In the genomic region with DNA sequence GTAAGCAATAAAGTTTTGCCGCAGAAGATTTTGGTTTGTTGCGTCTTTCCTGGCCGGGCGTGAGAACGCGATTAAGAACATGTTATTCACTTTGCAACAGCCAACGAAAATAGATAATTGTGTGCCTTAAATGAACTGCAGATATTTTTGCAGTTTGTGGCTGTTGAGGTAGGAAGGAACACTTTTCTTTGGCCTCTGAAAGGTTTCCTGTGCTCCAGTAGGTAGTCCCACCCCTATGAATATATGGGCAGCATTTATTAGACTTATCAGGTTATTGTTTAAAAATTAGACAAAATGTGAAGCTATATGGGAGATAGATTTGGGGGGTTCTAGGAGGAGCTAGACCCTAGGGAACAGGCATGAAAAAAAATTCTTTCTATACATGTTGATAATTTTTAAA, we compare ENCODE assay signal across 9 mouse cellular contexts.
A peak's percentile ranks its signal among the peaks of the same experiment; 100 is the strongest.
DNase-seq lines count a peak whose midpoint lies in the region; ATAC-seq and TF ChIP-seq lines count a peak whose summit lies in the region.
"Had no signal": no experiment of that assay in that cellular context is flagged by ENCODE, and none has a peak within 500 bp of the region (broad histone marks: within the 10 kb centered on the region; RNA-seq: fewer than 3 reads in every experiment).

No protein-coding gene starts in this region.

- no peak for TF ChIP-seq POLR2A in liver, adult 2 months (IDR thresholded peaks at IDR 0.05; ENCODE audit: extremely low read depth, insufficient read depth, low read length)

- H3K9me3 ChIP-seq in embryonic facial prominence, embryonic 13.5 days = no peaks in the 10 kb centered on the region
- no peaks in the 10 kb centered on the region for H3K9me3 ChIP-seq in intestine, postnatal 0 days (ENCODE audit: control insufficient read depth)
- H3K9me3 ChIP-seq in neural tube, embryonic 12.5 days = no peaks in the 10 kb centered on the region

- H3K4me3 ChIP-seq in liver, adult 2 months (ENCODE audit: insufficient read depth, low read depth, low read length) = peak overlapping the region; percentile 47; the same call in 1 of the 2 replicates
- H3K4me3 ChIP-seq in embryonic facial prominence, embryonic 13.5 days = peak overlapping the region; percentile 40
- H3K4me3 ChIP-seq in intestine, postnatal 0 days (ENCODE audit: low read depth, low read length) = peak overlapping the region; percentile 18; the same call in 1 of the 2 replicates
- H3K4me3 ChIP-seq in neural tube, embryonic 12.5 days = peak overlapping the region; percentile 24
- H3K4me3 ChIP-seq: myocyte had no signal

- no peaks in the 10 kb centered on the region for H3K27me3 ChIP-seq in liver, adult 2 months (ENCODE audit: control insufficient read depth, insufficient read depth, low read length)
- no peaks in the 10 kb centered on the region for H3K27me3 ChIP-seq in embryonic facial prominence, embryonic 13.5 days
- H3K27me3 ChIP-seq in intestine, postnatal 0 days (replicated peaks; ENCODE audit: control insufficient read depth, insufficient read depth, low read length) = no peaks in the 10 kb centered on the region
- H3K27me3 ChIP-seq in neural tube, embryonic 12.5 days (replicated peaks) = no peaks in the 10 kb centered on the region

- TF ChIP-seq CTCF in liver, adult 2 months (IDR thresholded peaks at IDR 0.05; ENCODE audit: low read depth, low read length) = no peak
- TF ChIP-seq CTCF in intestine, postnatal 0 days (IDR thresholded peaks at IDR 0.05; ENCODE audit: low read depth) = no peak

- no peak for DNase-seq in liver, adult 2 months (ENCODE audit: extremely low read depth, low read depth, low spot score)
- no peak for DNase-seq in liver
- no peak for DNase-seq in urinary bladder, postnatal 36 days (ENCODE audit: low spot score in 2 of 2)
- DNase-seq in urinary bladder, postnatal 14 days (ENCODE audit: low spot score) = no peak
- no peak for DNase-seq in adrenal gland, postnatal 36 days

- no peaks in the 10 kb centered on the region for H3K79me2 ChIP-seq in liver, adult 2 months (ENCODE audit: control insufficient read depth, insufficient read depth, low read length)

- H3K4me1 ChIP-seq in liver, adult 2 months (ENCODE audit: control insufficient read depth, insufficient read depth, low read length) = no peaks in the 10 kb centered on the region
- no peaks in the 10 kb centered on the region for H3K4me1 ChIP-seq in embryonic facial prominence, embryonic 13.5 days
- no peaks in the 10 kb centered on the region for H3K4me1 ChIP-seq in intestine, postnatal 0 days (replicated peaks; ENCODE audit: control insufficient read depth, insufficient read depth, low read length)
- no peaks in the 10 kb centered on the region for H3K4me1 ChIP-seq in neural tube, embryonic 12.5 days

- no peak for ATAC-seq in embryonic facial prominence, embryonic 13.5 days (ENCODE audit: insufficient number of reproducible peaks, insufficient read depth, low FRiP score, low TSS enrichment, low read depth)
- no peak for ATAC-seq in intestine, postnatal 0 days
- peak; percentile 39; the same call in 1 of the 2 replicates for ATAC-seq in neural tube, embryonic 12.5 days (ENCODE audit: low FRiP score, low read depth)

- H3K4me2 ChIP-seq in embryonic facial prominence, embryonic 13.5 days = peak overlapping the region; percentile 54
- peak overlapping the region; percentile 51 for H3K4me2 ChIP-seq in intestine, postnatal 0 days (replicated peaks; ENCODE audit: low read depth)
- H3K4me2 ChIP-seq in neural tube, embryonic 12.5 days (replicated peaks) = peak overlapping the region; percentile 48

- WGBS in liver, adult 2 months = 34% methylated on average over 7 of the region's 7 CpGs
- 34% methylated on average over 7 of the region's 7 CpGs for WGBS in embryonic facial prominence, embryonic 13.5 days
- WGBS in intestine, postnatal 0 days = 16% methylated on average over 7 of the region's 7 CpGs
- 25% methylated on average over 7 of the region's 7 CpGs for WGBS in neural tube, embryonic 12.5 days

- no peaks in the 10 kb centered on the region for H3K36me3 ChIP-seq in liver, adult 2 months (ENCODE audit: control insufficient read depth, insufficient read depth, low read length)
- H3K36me3 ChIP-seq in embryonic facial prominence, embryonic 13.5 days = no peaks in the 10 kb centered on the region
- H3K36me3 ChIP-seq in intestine, postnatal 0 days (ENCODE audit: control insufficient read depth, insufficient read depth) = no peaks in the 10 kb centered on the region
- H3K36me3 ChIP-seq in neural tube, embryonic 12.5 days = no peaks in the 10 kb centered on the region

- no peak overlapping the region for H3K27ac ChIP-seq in liver, adult 2 months (replicated peaks; ENCODE audit: insufficient read depth, low read depth, low read length)
- no peak overlapping the region for H3K27ac ChIP-seq in embryonic facial prominence, embryonic 13.5 days
- no peak overlapping the region for H3K27ac ChIP-seq in intestine, postnatal 0 days (ENCODE audit: low read depth, low read length)
- H3K27ac ChIP-seq in neural tube, embryonic 12.5 days = no peak overlapping the region

- no peak overlapping the region for H3K9ac ChIP-seq in liver, adult 2 months (ENCODE audit: low read depth, low read length)
- no peak overlapping the region for H3K9ac ChIP-seq in embryonic facial prominence, embryonic 13.5 days
- H3K9ac ChIP-seq in intestine, postnatal 0 days (ENCODE audit: low read depth, low read length) = no peak overlapping the region
- no peak overlapping the region for H3K9ac ChIP-seq in neural tube, embryonic 12.5 days
